Mouse (Mus musculus) kidney, adult 8-10 months (tissue): ENCODE results near the gene Bfsp2.
A peak's percentile ranks its signal among the peaks of the same experiment; 100 is the strongest.
"Not testable (repeated sequence)": the region's sequence is repeated elsewhere in the genome, so short reads cannot be mapped to it uniquely, and the experiment has no call there.

Experiments
- DNase-seq, 2 experiments: peaks; one replicate each; pipeline ENCODE4 v3.0.0; 2022

Gene Bfsp2

GRCm38 (mm10) chr9:103424869-103425268 lies 55.4 kb downstream of the Bfsp2 start:
- DNase-seq, result no peak

- no peak for DNase-seq
Measured at GRCm38 (mm10) chr9:103423951-103424350, 56.3 kb downstream of the Bfsp2 start.

- no peak for DNase-seq
Measured at GRCm38 (mm10) chr9:103423384-103423783, 56.8 kb downstream of the Bfsp2 start.

GRCm38 (mm10) chr9:103422847-103423246 lies 57.4 kb downstream of the Bfsp2 start:
- DNase-seq, result no peak

GRCm38 (mm10) chr9:103420844-103421243 lies 59.4 kb downstream of the Bfsp2 start:
- no peak for DNase-seq

GRCm38 (mm10) chr9:103418786-103419185 lies 61.4 kb downstream of the Bfsp2 start:
- no peak for DNase-seq

GRCm38 (mm10) chr9:103418267-103418666 lies 62.0 kb downstream of the Bfsp2 start:
- DNase-seq, result not testable (repeated sequence)

- no peak for DNase-seq
Measured at GRCm38 (mm10) chr9:103413457-103413856, 66.8 kb downstream of the Bfsp2 start.

- DNase-seq, result no peak
Measured at GRCm38 (mm10) chr9:103409119-103409518, 71.1 kb downstream of the Bfsp2 start.

GRCm38 (mm10) chr9:103408136-103408777 lies 72.0 kb downstream of the Bfsp2 start:
- no peak for DNase-seq

GRCm38 (mm10) chr9:103403331-103403973 lies 76.8 kb downstream of the Bfsp2 start:
- no peak for DNase-seq

GRCm38 (mm10) chr9:103398509-103399157 lies 81.6 kb downstream of the Bfsp2 start:
- peak; percentile 12 to 52 for DNase-seq

- no peak for DNase-seq
Measured at GRCm38 (mm10) chr9:103393256-103393655, 87.0 kb downstream of the Bfsp2 start.

GRCm38 (mm10) chr9:103391796-103392372 lies 88.3 kb downstream of the Bfsp2 start:
- DNase-seq, result no peak

GRCm38 (mm10) chr9:103389261-103389660 lies 91.0 kb downstream of the Bfsp2 start:
- no peak for DNase-seq

- no peak for DNase-seq
Measured at GRCm38 (mm10) chr9:103387011-103387653, 93.1 kb downstream of the Bfsp2 start.

- no peak for DNase-seq
Measured at GRCm38 (mm10) chr9:103386573-103386972, 93.6 kb downstream of the Bfsp2 start.

- no peak for DNase-seq
Measured at GRCm38 (mm10) chr9:103385600-103385999, 94.6 kb downstream of the Bfsp2 start.

GRCm38 (mm10) chr9:103384141-103384796 lies 96.0 kb downstream of the Bfsp2 start:
- DNase-seq, result no peak

- no peak for DNase-seq
Measured at GRCm38 (mm10) chr9:103383576-103383975, 96.6 kb downstream of the Bfsp2 start.

- no peak for DNase-seq
Measured at GRCm38 (mm10) chr9:103382989-103383388, 97.2 kb downstream of the Bfsp2 start.

- no peak for DNase-seq
Measured at GRCm38 (mm10) chr9:103380566-103380965, 99.7 kb downstream of the Bfsp2 start.

- no peak for DNase-seq
Measured at GRCm38 (mm10) chr9:103379199-103379598, 101.0 kb downstream of the Bfsp2 start.
